In genomic region chr8:126497541-126498428, GRCm38 (mm10) we compare ENCODE assay signal across 8 mouse cellular contexts. TPM values are rescaled to one million over a fixed set of nuclear protein-coding genes. Genes with fewer than 3 reads are reported as not detected.
A peak's percentile ranks its signal among the peaks of the same experiment; 100 is the strongest.
DNase-seq lines count a peak whose midpoint lies in the region; ATAC-seq lines count a peak whose summit lies in the region.

No protein-coding gene starts in this region.

- H3K27me3 ChIP-seq in intestine, embryonic 14.5 days (replicated peaks; ENCODE audit: control insufficient read depth, insufficient read depth, low read length), result no peaks in the 10 kb centered on the region

- peak; percentile 89 for ATAC-seq in intestine, embryonic 14.5 days (replicated peaks; ENCODE audit: low FRiP score, low TSS enrichment, low read depth)

- intact Hi-C loops in left cerebral cortex, postnatal 14 days (cut with DNase I), result loop anchor here (2.0 to 5.0 kb wide), 4 partner anchors 87 to 423 kb away; no protein-coding TSS in a partner anchor

- peak overlapping the region; percentile 51 for H3K27ac ChIP-seq in intestine, embryonic 14.5 days (ENCODE audit: low read depth)

- DNase-seq in adrenal gland, adult (ENCODE audit: inconsistent age in 2 of 2, low spot score in 1 of 2), result peak; percentile 94 to 99
- peak; percentile 97 for DNase-seq in embryo, embryonic 10.5 days (ENCODE audit: low spot score)
- DNase-seq in gastrocnemius, postnatal 25 days, result peak; percentile 90
- peak; percentile 98 for DNase-seq in intestine, embryonic 14.5 days (ENCODE audit: low spot score)
- DNase-seq in left cerebral cortex, postnatal 14 days (ENCODE audit: low spot score in 2 of 2), result peak; percentile 96 to 97
- DNase-seq in mesoderm, embryonic 11.5 days (ENCODE audit: low read depth, low spot score), result peak; percentile 92
- peak; percentile 87 to 91 for DNase-seq in right cerebral cortex, postnatal 36 days (ENCODE audit: low spot score in 2 of 2)
- peak; percentile 84 for DNase-seq in yolk sac, embryonic 10.5 days (ENCODE audit: low spot score)

- H3K9me3 ChIP-seq in intestine, embryonic 14.5 days (ENCODE audit: control insufficient read depth, low read length), result no peaks in the 10 kb centered on the region

- 29% methylated on average over 27 of the region's 27 CpGs for WGBS in intestine, embryonic 14.5 days

- peak overlapping the region; percentile 53 for H3K4me2 ChIP-seq in intestine, embryonic 14.5 days (ENCODE audit: low read length)

- no peaks in the 10 kb centered on the region for H3K36me3 ChIP-seq in intestine, embryonic 14.5 days (ENCODE audit: control insufficient read depth, insufficient read depth, low read length)

- H3K4me1 ChIP-seq in intestine, embryonic 14.5 days (replicated peaks; ENCODE audit: control insufficient read depth, insufficient read depth, low read length), result peaks cover 13% of the 10 kb centered on the region

- H3K9ac ChIP-seq in intestine, embryonic 14.5 days (ENCODE audit: low read length), result peak overlapping the region; percentile 58

- H3K4me3 ChIP-seq in intestine, embryonic 14.5 days (ENCODE audit: low read depth, low read length), result peak overlapping the region; percentile 27

RNA-seq across cellular contexts. Expression of gene Tarbp1, which starts 22.9 kb away (rescaled TPM):
- 1 to 10 TPM; 4.7 to 5.5 TPM for total RNA-seq in gastrocnemius, postnatal 25 days (2021)
- polyA plus RNA-seq in intestine, embryonic 14.5 days (2014; fragmentation: Nextera tagmentation; extraction: Ambion mirVana), result 6.3 TPM in 2 replicates
- total RNA-seq in left cerebral cortex, postnatal 14 days (2021), result 1 to 10 TPM; 3.5 to 4.1 TPM

Comparison
In these comparisons a context has a peak if more than half of its experiments do, and no peak if none do; other contexts are left out.
1. Peak in every context shown above with its lines: DNase-seq, ATAC-seq, H3K4me3 ChIP-seq and H3K27ac ChIP-seq.